24 mouse cellular contexts compared by ENCODE assay signal in genomic region chr19:40268493-40268892, GRCm38 (mm10). TPM values are rescaled to one million over a fixed set of nuclear protein-coding genes. Genes with fewer than 3 reads are reported as not detected.
A peak's percentile ranks its signal among the peaks of the same experiment; 100 is the strongest.
DNase-seq lines count a peak whose midpoint lies in the region; ATAC-seq and TF ChIP-seq lines count a peak whose summit lies in the region.
"Had no signal": no experiment of that assay in that cellular context is flagged by ENCODE, and none has a peak within 500 bp of the region (broad histone marks: within the 10 kb centered on the region; RNA-seq: fewer than 3 reads in every experiment).

No protein-coding gene starts in this region.

- no peak for DNase-seq in heart, postnatal 36 days
- no peak for DNase-seq in liver, postnatal 0 days
- no peak for DNase-seq in liver, embryonic 11.5 days (ENCODE audit: low spot score)
- no peak for DNase-seq in left cerebral cortex, adult 11 months (ENCODE audit: low spot score)
- DNase-seq: adrenal gland, postnatal 14 days; cerebellum, adult 11-12 months; cerebellum, postnatal 25 days; embryo, embryonic 11 days; forebrain, postnatal 0 days; kidney, adult 9 months; kidney, postnatal 36 days; liver, embryonic 13.5 days; midbrain, embryonic 14.5 days; right cerebral cortex, postnatal 25 days; thymus, postnatal 25 days had no signal

- TF ChIP-seq CTCF in liver, postnatal 0 days (IDR thresholded peaks at IDR 0.05; ENCODE audit: low read depth), result no peak
- TF ChIP-seq CTCF in intestine, postnatal 0 days (IDR thresholded peaks at IDR 0.05; ENCODE audit: low read depth), result no peak

- no peak for TF ChIP-seq EP300 in liver, postnatal 0 days (IDR thresholded peaks at IDR 0.05; ENCODE audit: low read depth)

- H3K4me2 ChIP-seq in heart, embryonic 12.5 days, result peak overlapping the region; percentile 30
- peak overlapping the region; percentile 22; the same call in 1 of the 2 replicates for H3K4me2 ChIP-seq in liver, postnatal 0 days (ENCODE audit: low read depth, low read length)
- H3K4me2 ChIP-seq in liver, embryonic 11.5 days, result no peak overlapping the region
- peak overlapping the region; percentile 90 for H3K4me2 ChIP-seq in intestine, postnatal 0 days (replicated peaks; ENCODE audit: low read depth)
- H3K4me2 ChIP-seq in myocyte (ENCODE audit: low read depth), result peak overlapping the region; percentile 69
- H3K4me2 ChIP-seq: hindbrain, embryonic 12.5 days; liver, embryonic 13.5 days; neural tube, embryonic 15.5 days had no signal

- H3ac ChIP-seq in myocyte (ENCODE audit: control insufficient read depth, insufficient read length), result no peak overlapping the region

- peaks cover 52% of the 10 kb centered on the region for H3K79me2 ChIP-seq in myocyte (ENCODE audit: control insufficient read depth, insufficient read depth)

- H3K4me1 ChIP-seq in heart, embryonic 12.5 days (replicated peaks), result peaks cover 30% of the 10 kb centered on the region
- H3K4me1 ChIP-seq in liver, postnatal 0 days (ENCODE audit: insufficient read depth), result peaks cover 21% of the 10 kb centered on the region
- peaks cover 11% of the 10 kb centered on the region; the same call in 1 of the 2 replicates for H3K4me1 ChIP-seq in liver, embryonic 11.5 days (replicated peaks; ENCODE audit: control insufficient read depth, insufficient read depth, low read length)
- H3K4me1 ChIP-seq in intestine, postnatal 0 days (replicated peaks; ENCODE audit: control insufficient read depth, insufficient read depth, low read length), result peaks cover 12% of the 10 kb centered on the region

- no peak overlapping the region for H3K9ac ChIP-seq in heart, embryonic 12.5 days
- no peak overlapping the region for H3K9ac ChIP-seq in liver, postnatal 0 days (replicated peaks)
- H3K9ac ChIP-seq in liver, embryonic 11.5 days (ENCODE audit: low read depth, low read length), result no peak overlapping the region
- no peak overlapping the region for H3K9ac ChIP-seq in intestine, postnatal 0 days (ENCODE audit: low read depth, low read length)
- H3K9ac ChIP-seq: forebrain, postnatal 0 days; hindbrain, embryonic 12.5 days; liver, embryonic 13.5 days; neural tube, embryonic 15.5 days had no signal

- H3K27ac ChIP-seq in heart, embryonic 12.5 days (ENCODE audit: poor library complexity, severe bottlenecking), result no peak overlapping the region
- no peak overlapping the region for H3K27ac ChIP-seq in liver, postnatal 0 days (ENCODE audit: low read depth)
- H3K27ac ChIP-seq in liver, embryonic 11.5 days (ENCODE audit: low read depth, low read length), result no peak overlapping the region
- H3K27ac ChIP-seq in intestine, postnatal 0 days (ENCODE audit: low read depth, low read length), result no peak overlapping the region
- H3K27ac ChIP-seq: forebrain, embryonic 10.5 days; hindbrain, embryonic 12.5 days; left cerebral cortex, adult 2 months; neural tube, embryonic 15.5 days had no signal

- 73% methylated on average over 3 of the region's 3 CpGs for WGBS in heart, embryonic 12.5 days
- WGBS in liver, postnatal 0 days (ENCODE audit: insufficient replicate concordance), result 66% methylated on average over 3 of the region's 3 CpGs
- 77% methylated on average over 3 of the region's 3 CpGs for WGBS in liver, embryonic 11.5 days
- WGBS in intestine, postnatal 0 days, result 26% methylated on average over 3 of the region's 3 CpGs

- no peak for TF ChIP-seq POLR2A in myocyte (IDR thresholded peaks at IDR 0.05; ENCODE audit: insufficient read length, low read depth)

- H3K36me3 ChIP-seq in heart, embryonic 12.5 days, result peaks cover 10% of the 10 kb centered on the region; the same call in 1 of the 2 replicates
- H3K36me3 ChIP-seq in liver, postnatal 0 days (replicated peaks; ENCODE audit: insufficient read depth, low read length), result peaks cover 2% of the 10 kb centered on the region; the same call in 1 of the 2 replicates
- 0 out of 2 replicates have a peak, but pooled peaks cover 2% of the 10 kb centered on the region for H3K36me3 ChIP-seq in liver, embryonic 11.5 days (ENCODE audit: control insufficient read depth, insufficient read depth, low read length)
- H3K36me3 ChIP-seq in intestine, postnatal 0 days (ENCODE audit: control insufficient read depth, insufficient read depth), result no peaks in the 10 kb centered on the region; the same call in 1 of the 2 replicates
- H3K36me3 ChIP-seq in myocyte (ENCODE audit: control insufficient read depth, insufficient read depth), result peaks cover 4% of the 10 kb centered on the region
- H3K36me3 ChIP-seq: forebrain, embryonic 10.5 days; hindbrain, embryonic 12.5 days; liver, embryonic 13.5 days; neural tube, embryonic 15.5 days had no signal

- no peak overlapping the region for H3K4me3 ChIP-seq in heart, embryonic 12.5 days
- H3K4me3 ChIP-seq in liver, postnatal 0 days (ENCODE audit: low read depth, low read length), result no peak overlapping the region
- no peak overlapping the region for H3K4me3 ChIP-seq in liver, embryonic 11.5 days (ENCODE audit: low read depth, low read length)
- 0 out of 2 replicates have a peak overlapping the region, but pooled peaks have one; percentile 11 for H3K4me3 ChIP-seq in intestine, postnatal 0 days (ENCODE audit: low read depth, low read length)
- H3K4me3 ChIP-seq in myocyte, result no peak overlapping the region
- H3K4me3 ChIP-seq: forebrain, embryonic 10.5 days; hindbrain, embryonic 12.5 days; left cerebral cortex, adult 2 months; liver, embryonic 13.5 days; neural tube, embryonic 15.5 days had no signal

- no peaks in the 10 kb centered on the region for H3K27me3 ChIP-seq in heart, embryonic 12.5 days (replicated peaks)
- H3K27me3 ChIP-seq in liver, postnatal 0 days (ENCODE audit: insufficient read depth, low read length), result no peaks in the 10 kb centered on the region
- peaks cover 17% of the 10 kb centered on the region; the same call in 1 of the 2 replicates for H3K27me3 ChIP-seq in liver, embryonic 11.5 days (replicated peaks; ENCODE audit: control insufficient read depth, insufficient read depth, low read length)
- H3K27me3 ChIP-seq in intestine, postnatal 0 days (replicated peaks; ENCODE audit: control insufficient read depth, insufficient read depth, low read length), result no peaks in the 10 kb centered on the region
- no peaks in the 10 kb centered on the region for H3K27me3 ChIP-seq in myocyte (ENCODE audit: control insufficient read depth, insufficient read depth, insufficient read length)

- H3K9me3 ChIP-seq in heart, embryonic 12.5 days (replicated peaks), result no peaks in the 10 kb centered on the region
- no peaks in the 10 kb centered on the region for H3K9me3 ChIP-seq in liver, postnatal 0 days (ENCODE audit: low read length)
- H3K9me3 ChIP-seq in liver, embryonic 11.5 days (ENCODE audit: control insufficient read depth, low read length), result no peaks in the 10 kb centered on the region
- no peaks in the 10 kb centered on the region for H3K9me3 ChIP-seq in intestine, postnatal 0 days (ENCODE audit: control insufficient read depth)
- H3K9me3 ChIP-seq: forebrain, embryonic 10.5 days; hindbrain, embryonic 12.5 days; liver, embryonic 13.5 days; neural tube, embryonic 15.5 days had no signal

- no peak for ATAC-seq in heart, embryonic 12.5 days (ENCODE audit: insufficient number of reproducible peaks, low FRiP score)
- ATAC-seq in liver, postnatal 0 days, result no peak
- ATAC-seq in liver, embryonic 11.5 days (replicated peaks; ENCODE audit: low FRiP score), result no peak
- ATAC-seq in intestine, postnatal 0 days, result no peak
- no peak for ATAC-seq in erythroid progenitor cell, adult 5-6 weeks (replicated peaks; ENCODE audit: low FRiP score, poor library complexity, severe bottlenecking)
- ATAC-seq: forebrain, postnatal 0 days had no signal

- intact Hi-C loops in heart, postnatal 36 days (cut with DNase I), result no loop called here

TF ChIP-seq in myocyte, 11 proteins besides CTCF, POLR2A, EP300 and RAD21:
- TF ChIP-seq REST (IDR thresholded peaks at IDR 0.05; ENCODE audit: insufficient read depth, insufficient read length) (no peak), MAX (IDR thresholded peaks at IDR 0.05; ENCODE audit: low read depth) (no peak)
TF ChIP-seq in myocyte: peak in this region for 0.

RNA-seq across cellular contexts. Expression of gene Pdlim1, which starts 3.1 kb away (rescaled TPM):
- 311 and 316 TPM in 2 replicates for polyA plus RNA-seq in heart, embryonic 12.5 days (2016; fragmentation: Nextera tagmentation; extraction: Ambion mirVana)
- 100 to 1,000 TPM; 148 to 150 TPM for total RNA-seq in heart, postnatal 36 days (2021)
- polyA plus RNA-seq in liver, postnatal 0 days (2015; fragmentation: Nextera tagmentation; extraction: Ambion mirVana), result 80.4 and 82.1 TPM in 2 replicates
- polyA plus RNA-seq in liver, embryonic 11.5 days (2014; fragmentation: Nextera tagmentation; extraction: Ambion mirVana), result 116 and 118 TPM in 2 replicates
- 167 and 175 TPM in 2 replicates for polyA plus RNA-seq in intestine, postnatal 0 days (2015; fragmentation: Nextera tagmentation; extraction: Ambion mirVana)
- polyA plus RNA-seq in myocyte (2012; fragmentation: generic; extraction: Trizol), result 161 TPM
- total RNA-seq in erythroid progenitor cell, adult 5-6 weeks (2015; ENCODE audit: low replicate concordance), result 19.8 and 40.2 TPM in 2 replicates
- total RNA-seq in erythroid progenitor cell, adult 5-6 weeks (2017; ENCODE audit: low replicate concordance), result 13.3 and 17.2 TPM in 2 replicates
- total RNA-seq: MEL had no signal
